Mouse (Mus musculus): ENCODE results near the gene Angptl4. TPM values are rescaled to one million over a fixed set of nuclear protein-coding genes. Genes with fewer than 3 reads are reported as not detected.
A peak's percentile ranks its signal among the peaks of the same experiment; 100 is the strongest.

Angptl4 gene
- polyA plus RNA-seq, 1 experiment from 2014 or later: 21.0 TPM

DNA sequence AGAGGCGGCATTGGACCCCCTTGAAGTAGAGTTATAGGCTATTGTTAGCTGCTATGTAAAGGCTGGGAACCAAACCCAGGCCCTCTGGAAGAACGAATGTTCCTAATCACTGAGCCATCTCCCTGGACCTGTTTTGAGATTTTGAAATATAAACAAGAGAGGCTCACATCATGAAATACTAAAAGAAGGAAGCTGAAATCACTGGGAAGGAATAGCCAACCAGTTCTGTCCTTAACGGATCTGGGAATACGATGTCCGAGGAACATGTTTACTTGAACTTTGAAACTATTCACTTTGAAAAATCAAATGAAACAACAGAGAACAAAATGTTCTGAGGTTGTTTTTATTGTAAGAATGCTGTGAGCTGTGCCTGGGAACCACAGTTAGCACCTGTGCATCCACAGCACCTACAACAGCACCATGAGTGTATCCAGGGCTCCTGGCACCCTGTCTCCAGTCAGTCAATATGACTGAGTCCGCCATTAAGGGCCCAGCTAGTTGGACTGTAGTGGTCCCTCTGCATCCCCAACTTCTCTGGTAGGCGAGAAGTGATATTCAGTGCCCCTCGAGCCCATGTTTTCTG is 7.0 kb downstream of the Angptl4 start:
- no peak overlapping the region for H3K9ac ChIP-seq
- H3K27ac ChIP-seq: no peak overlapping the region
- no peaks in the 10 kb centered on the region for H3K9me3 ChIP-seq (replicated peaks)
- H3K36me3 ChIP-seq: peaks cover 49% of the 10 kb centered on the region
- 80% methylated on average over 8 of the region's 8 CpGs for WGBS (ENCODE audit: insufficient replicate concordance)
- no peak for ATAC-seq
- peaks cover 15% of the 10 kb centered on the region for H3K4me1 ChIP-seq
- H3K27me3 ChIP-seq (replicated peaks): peaks cover 6% of the 10 kb centered on the region; the same call in 1 of the 2 replicates
- no peak overlapping the region for H3K4me3 ChIP-seq
- H3K4me2 ChIP-seq: no peak overlapping the region

DNA sequence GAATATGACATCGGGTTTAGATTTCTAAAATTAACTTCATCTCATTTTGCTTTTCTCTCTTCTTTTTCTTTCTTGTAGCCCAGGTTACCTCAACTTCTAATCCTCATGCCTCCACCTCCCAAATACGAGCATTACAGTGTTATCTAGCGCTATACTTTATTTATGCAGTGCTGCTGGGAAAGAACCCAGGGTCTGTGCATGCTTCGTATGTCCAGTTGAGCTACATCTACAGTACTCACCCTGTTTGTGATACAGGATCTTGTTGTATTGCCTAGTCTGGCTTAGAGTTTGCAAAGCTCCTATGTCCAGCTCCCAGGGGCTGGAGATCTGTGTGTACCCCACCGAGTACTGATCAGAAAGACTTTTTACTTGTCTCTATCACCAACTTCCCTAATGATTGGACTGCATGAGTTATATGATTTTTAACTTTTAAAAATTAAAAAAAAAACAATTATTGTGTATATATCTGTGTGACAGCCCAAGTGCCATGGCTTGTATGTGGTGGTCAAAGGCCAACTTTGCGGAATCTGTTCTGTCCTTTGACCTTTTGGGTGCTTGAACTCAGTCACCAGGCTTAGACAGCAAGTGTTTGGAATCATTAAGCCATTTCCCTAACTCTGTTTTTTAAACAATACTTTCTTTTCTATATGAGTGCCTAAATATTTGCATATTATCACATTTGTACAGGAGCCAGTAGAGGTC is 7.6 kb downstream of the Angptl4 start:
- Histone ChIP-seq H3K4me3 (no peak overlapping the region), H3K4me1 (peaks cover 8% of the 10 kb centered on the region), H3K4me2 (no peak overlapping the region), H3K36me3 (peaks cover 49% of the 10 kb centered on the region), H3K27me3 (replicated peaks) (peaks cover 6% of the 10 kb centered on the region; the same call in 1 of the 2 replicates), H3K27ac (no peak overlapping the region), H3K9ac (no peak overlapping the region), H3K9me3 (replicated peaks) (no peaks in the 10 kb centered on the region)
- 77% methylated on average over 6 of the region's 6 CpGs for WGBS (ENCODE audit: insufficient replicate concordance)
- ATAC-seq: no peak

DNA sequence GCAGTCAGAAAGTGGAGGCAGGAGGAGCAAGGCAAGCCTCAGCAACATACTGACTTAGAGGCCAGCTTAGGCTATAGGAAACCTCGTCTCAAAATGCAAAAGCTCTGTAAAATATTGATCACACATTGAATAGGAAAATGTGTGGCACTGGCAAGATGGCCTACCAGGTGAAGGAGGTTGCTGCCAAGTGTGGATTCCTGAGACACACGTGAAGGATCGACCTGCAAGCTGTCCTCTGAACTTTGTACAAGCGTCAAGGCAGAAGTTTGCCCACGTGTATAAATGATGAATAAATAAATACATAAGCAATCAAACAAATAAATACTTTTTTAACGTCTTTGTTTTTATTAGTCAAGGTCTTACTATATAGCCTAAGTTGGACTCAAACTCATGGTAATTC is 8.2 kb downstream of the Angptl4 start:
- no peak for ATAC-seq
- no peak overlapping the region for H3K27ac ChIP-seq
- peaks cover 3% of the 10 kb centered on the region for H3K4me1 ChIP-seq
- H3K9me3 ChIP-seq (replicated peaks): no peaks in the 10 kb centered on the region
- H3K4me3 ChIP-seq: no peak overlapping the region
- peaks cover 6% of the 10 kb centered on the region; the same call in 1 of the 2 replicates for H3K27me3 ChIP-seq (replicated peaks)
- H3K4me2 ChIP-seq: no peak overlapping the region
- 81% methylated on average over 6 of the region's 6 CpGs for WGBS (ENCODE audit: insufficient replicate concordance)
- no peak overlapping the region for H3K9ac ChIP-seq
- peaks cover 43% of the 10 kb centered on the region for H3K36me3 ChIP-seq

DNA sequence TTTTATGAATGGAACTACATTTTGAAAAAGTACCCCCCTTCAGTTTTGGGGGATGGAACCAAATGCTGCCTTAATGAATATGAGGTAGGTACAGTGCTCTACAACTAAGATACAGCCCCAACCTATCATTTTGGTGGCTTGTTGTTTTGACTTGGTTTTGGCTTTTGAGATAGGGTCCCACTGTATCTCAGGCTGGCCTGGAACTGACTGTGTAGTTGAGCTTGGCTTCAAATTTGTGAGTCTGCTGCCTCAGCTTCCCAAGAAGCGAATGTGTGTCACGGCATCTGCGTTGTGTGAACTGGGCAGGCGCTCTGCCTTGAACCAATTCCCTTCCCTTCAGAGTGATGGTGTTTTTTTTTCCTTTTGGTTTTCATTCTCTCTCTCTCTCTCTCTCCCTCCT is 10.0 kb downstream of the Angptl4 start:
- peaks cover 2% of the 10 kb centered on the region for H3K4me1 ChIP-seq

DNA sequence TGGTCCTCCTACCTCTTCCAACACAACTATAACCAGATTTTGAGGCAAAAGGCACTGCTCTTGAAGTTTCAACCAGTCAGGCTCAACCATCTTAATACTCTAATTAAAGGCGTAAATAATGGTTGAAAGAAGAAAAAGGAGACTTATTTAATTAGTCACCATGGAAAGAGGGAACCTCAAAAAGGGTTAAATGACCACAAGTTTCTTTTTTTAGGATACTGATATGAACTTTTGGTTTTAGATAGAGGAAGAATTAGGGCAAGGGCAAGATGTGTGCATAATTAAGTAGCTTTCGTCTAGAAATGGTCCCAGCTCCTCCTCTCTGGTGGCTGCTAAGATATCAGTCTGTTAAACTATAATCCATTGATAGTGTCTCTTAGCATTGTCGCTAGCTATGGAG is 15.2 kb downstream of the Angptl4 start:
- 46% methylated on average over 3 of the region's 3 CpGs for WGBS (ENCODE audit: insufficient replicate concordance)
- no peak for ATAC-seq

More for the DNA sequence above, 10.0 kb downstream of the Angptl4 start:
- no peak overlapping the region for H3K9ac ChIP-seq
- H3K36me3 ChIP-seq: peaks cover 25% of the 10 kb centered on the region
- H3K4me3 ChIP-seq: no peak overlapping the region
- 76% methylated on average over 4 of the region's 4 CpGs for WGBS (ENCODE audit: insufficient replicate concordance)
- no peak for ATAC-seq
- no peaks in the 10 kb centered on the region for H3K9me3 ChIP-seq (replicated peaks)
- peaks cover 6% of the 10 kb centered on the region for H3K27me3 ChIP-seq (replicated peaks)
- H3K27ac ChIP-seq: no peak overlapping the region
- no peak overlapping the region for H3K4me2 ChIP-seq

DNA sequence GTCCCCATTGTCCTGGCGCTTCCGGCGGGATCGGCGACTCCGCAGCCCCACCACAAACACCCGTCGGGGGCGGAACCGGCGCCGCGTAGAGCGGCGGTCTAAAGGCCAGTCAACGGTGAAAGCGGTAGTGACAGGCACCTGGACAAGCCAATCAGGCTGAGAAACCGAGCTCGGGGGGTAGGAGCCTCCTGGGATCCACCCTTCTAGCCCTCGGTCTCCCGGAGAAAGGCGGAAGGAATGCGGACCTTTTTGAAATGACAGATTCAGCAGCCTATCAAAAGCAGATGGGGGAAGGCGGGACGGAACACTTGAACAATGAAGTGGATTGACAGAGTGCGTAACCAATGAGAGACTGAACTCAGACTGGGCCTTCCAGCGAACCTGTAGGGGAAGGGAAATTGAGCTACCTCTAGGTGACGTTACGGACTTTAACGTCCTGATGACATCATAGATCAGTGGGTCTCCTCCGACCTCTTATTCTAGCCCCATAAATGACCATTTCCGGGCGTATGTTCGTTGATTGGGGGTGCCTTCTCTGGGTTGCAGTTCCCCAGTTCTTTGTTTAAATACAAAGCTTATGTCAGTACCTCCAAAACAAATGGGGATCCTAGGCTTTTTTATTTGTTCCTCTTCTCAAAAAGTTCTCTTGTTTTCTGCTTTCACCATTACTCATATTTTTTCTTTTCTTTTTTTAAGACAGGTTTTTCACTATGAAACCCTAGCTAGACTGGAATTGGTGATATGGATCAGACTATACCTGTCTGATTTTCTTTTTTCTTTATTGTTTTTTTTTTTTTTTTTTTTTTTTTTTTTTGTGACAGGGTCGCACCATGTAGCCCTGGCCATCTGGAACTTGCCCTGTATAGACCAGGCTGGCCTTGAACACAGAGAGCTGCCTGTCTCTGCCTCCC is 21.1 kb downstream of the Angptl4 start, which contains the start of gene Rab11b:
Rab11b (minus strand) TSS at position 276 of the 911 bp plus-strand sequence.
- H3K4me2 ChIP-seq: peak within 1 kb of the TSS; percentile 82
- H3K4me1 ChIP-seq: peaks cover 46% of the 10 kb centered on the region
- WGBS (ENCODE audit: insufficient replicate concordance): 2% methylated on average over 35 of the region's 35 CpGs
- H3K27ac ChIP-seq: peak within 1 kb of the TSS; percentile 100
- peaks cover 29% of the 10 kb centered on the region for H3K36me3 ChIP-seq
- H3K27me3 ChIP-seq (replicated peaks): no peaks in the 10 kb centered on the region
- peak within 1 kb of the TSS; percentile 96 for H3K9ac ChIP-seq
- ATAC-seq: peak; percentile 98
- no peaks in the 10 kb centered on the region for H3K9me3 ChIP-seq (replicated peaks)
- H3K4me3 ChIP-seq: peak within 1 kb of the TSS; percentile 87

More for the DNA sequence above, 15.2 kb downstream of the Angptl4 start:
- Histone ChIP-seq H3K4me1 (peaks cover 3% of the 10 kb centered on the region; the same call in 1 of the 2 replicates), H3K36me3 (no peaks in the 10 kb centered on the region), H3K27me3 (replicated peaks) (peaks cover 5% of the 10 kb centered on the region), H3K4me2 (no peak overlapping the region), H3K9me3 (replicated peaks) (no peaks in the 10 kb centered on the region), H3K4me3 (no peak overlapping the region), H3K27ac (no peak overlapping the region), H3K9ac (no peak overlapping the region)

DNA sequence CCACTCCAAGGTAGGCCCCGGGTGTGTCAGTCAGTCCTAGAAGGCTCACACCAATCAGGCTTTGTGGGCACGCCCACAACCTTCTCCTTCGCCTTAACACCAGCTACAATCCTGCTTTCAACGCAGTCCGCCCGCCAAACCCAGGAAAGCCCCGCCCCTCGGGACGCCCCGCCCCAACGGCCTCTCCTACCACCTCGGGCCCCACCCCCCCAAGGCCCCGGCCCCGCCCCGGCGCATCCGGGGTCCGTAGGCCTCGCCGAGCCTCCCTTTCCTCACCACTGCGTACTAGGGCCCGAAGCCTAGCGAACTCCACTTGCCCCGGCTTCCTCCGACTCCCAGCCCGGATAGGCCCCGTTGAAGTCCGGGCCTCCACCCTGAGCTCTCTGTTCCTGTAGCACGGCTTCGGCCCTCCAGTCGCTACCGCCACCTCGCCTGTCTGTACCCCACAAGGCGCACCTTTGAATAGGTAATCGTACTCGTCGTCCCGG is 21.8 kb downstream of the Angptl4 start:
- Histone ChIP-seq H3K4me2 (peak overlapping the region; percentile 82), H3K4me3 (peak overlapping the region; percentile 87), H3K4me1 (peaks cover 51% of the 10 kb centered on the region), H3K9me3 (replicated peaks) (no peaks in the 10 kb centered on the region), H3K9ac (peak overlapping the region; percentile 96), H3K36me3 (peaks cover 33% of the 10 kb centered on the region), H3K27me3 (replicated peaks) (no peaks in the 10 kb centered on the region), H3K27ac (peak overlapping the region; percentile 100)
- ATAC-seq: peak; percentile 78
- under 1% methylated on average over 38 of the region's 38 CpGs for WGBS (ENCODE audit: insufficient replicate concordance)

DNA sequence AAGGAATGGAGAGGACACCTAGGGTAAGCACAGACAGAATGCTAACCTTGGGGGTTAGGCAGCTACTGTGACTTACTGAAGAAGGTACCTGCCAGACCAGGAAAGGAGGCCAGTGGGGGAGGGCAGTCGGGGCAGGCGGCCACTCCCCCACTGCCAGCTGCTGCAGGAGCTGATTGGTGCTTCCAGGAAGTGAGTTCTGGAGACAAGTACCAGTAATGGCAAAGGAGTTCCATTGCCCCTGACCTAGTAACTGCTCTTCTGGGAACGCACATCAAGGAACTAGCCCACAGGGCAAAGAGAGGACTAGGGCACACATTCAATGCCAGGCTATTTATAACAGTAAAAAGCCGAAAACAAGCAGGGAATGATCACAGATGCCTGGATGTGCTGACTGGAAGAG is 24.4 kb downstream of the Angptl4 start:
- Histone ChIP-seq H3K4me1 (peaks cover 68% of the 10 kb centered on the region), H3K4me2 (peak overlapping the region; percentile 17), H3K9me3 (replicated peaks) (no peaks in the 10 kb centered on the region), H3K27ac (peak overlapping the region; percentile 46; the same call in 1 of the 2 replicates), H3K9ac (peak overlapping the region; percentile 35; the same call in 1 of the 2 replicates), H3K36me3 (peaks cover 54% of the 10 kb centered on the region), H3K4me3 (no peak overlapping the region), H3K27me3 (replicated peaks) (no peaks in the 10 kb centered on the region)
- ATAC-seq: no peak
- WGBS (ENCODE audit: insufficient replicate concordance): 49% methylated on average over 4 of the region's 4 CpGs

DNA sequence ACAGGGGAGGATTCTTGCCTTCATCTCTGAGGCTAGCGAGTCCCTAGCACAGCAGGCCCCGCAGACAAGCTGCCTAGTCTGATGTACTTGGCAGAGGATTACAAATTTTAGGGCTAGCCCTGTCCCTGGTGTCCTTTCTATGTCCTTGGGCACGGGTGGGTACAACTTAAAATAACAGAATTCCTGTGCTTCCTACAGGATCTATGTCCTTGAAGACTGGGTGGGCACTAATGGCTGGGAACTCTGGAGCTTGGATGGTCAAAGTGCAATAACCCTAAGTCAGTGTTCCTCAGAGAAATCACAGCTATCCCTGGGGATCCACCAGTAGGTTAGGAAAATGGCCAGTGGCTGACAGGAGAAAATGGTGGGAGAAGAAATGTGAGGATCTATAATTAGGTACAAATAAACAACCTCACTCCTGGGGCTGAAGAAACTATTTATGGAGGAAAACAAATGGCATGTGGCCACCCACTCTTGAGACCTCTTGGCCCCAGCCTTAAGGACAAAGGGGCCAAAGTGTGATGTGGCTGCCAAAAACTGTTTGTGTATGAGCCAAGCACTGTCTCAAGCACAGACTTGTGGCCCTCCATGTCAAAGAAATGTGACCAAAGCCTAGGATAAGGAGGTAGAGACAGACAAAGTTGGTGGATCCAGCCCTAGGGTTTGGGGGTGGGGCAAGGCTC is 25.4 kb downstream of the Angptl4 start:
- H3K27me3 ChIP-seq (replicated peaks): no peaks in the 10 kb centered on the region
- no peak overlapping the region for H3K4me3 ChIP-seq
- ATAC-seq: no peak
- H3K27ac ChIP-seq: no peak overlapping the region
- WGBS (ENCODE audit: insufficient replicate concordance): 88% methylated on average over 3 of the region's 3 CpGs
- no peak overlapping the region for H3K9ac ChIP-seq
- H3K36me3 ChIP-seq: peaks cover 60% of the 10 kb centered on the region
- H3K4me1 ChIP-seq: peaks cover 73% of the 10 kb centered on the region
- H3K4me2 ChIP-seq: no peak overlapping the region
- no peaks in the 10 kb centered on the region for H3K9me3 ChIP-seq (replicated peaks)

DNA sequence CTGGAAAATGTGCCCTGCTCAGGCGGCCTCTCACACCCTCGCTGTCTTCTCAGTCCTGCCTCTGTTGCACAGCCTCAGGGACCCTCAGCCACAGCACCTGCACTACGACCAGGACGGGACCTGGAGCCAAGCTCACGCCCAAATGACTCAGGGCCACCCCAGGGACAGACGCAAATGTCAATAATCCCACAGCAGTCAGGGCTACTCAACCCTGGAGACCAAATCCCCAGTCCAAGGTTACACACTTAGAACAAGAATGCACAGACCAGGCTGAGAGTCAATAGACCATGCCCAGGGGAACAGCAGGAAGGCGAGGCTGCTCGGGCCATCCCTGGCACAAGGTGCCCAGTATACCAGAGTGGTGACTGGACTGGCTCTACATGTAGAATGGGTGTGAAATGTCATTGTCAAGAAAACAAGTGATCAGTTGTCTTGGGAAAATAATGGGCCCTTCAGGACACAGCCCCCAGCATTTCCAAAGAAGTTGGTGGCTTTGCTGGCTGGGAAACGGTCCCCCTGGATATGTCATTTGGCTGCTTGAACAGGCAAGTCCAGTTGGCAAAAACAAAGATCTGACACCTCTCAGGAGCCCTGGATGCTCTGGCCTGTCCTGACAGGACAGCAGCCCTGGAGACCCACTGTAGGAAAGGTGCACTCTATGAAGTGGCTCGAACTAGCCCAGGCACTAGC is 26.1 kb downstream of the Angptl4 start:
- H3K27me3 ChIP-seq (replicated peaks): no peaks in the 10 kb centered on the region
- H3K9ac ChIP-seq: no peak overlapping the region
- H3K4me2 ChIP-seq: no peak overlapping the region
- peaks cover 73% of the 10 kb centered on the region for H3K4me1 ChIP-seq
- H3K4me3 ChIP-seq: no peak overlapping the region
- no peak overlapping the region for H3K27ac ChIP-seq
- WGBS (ENCODE audit: insufficient replicate concordance): 85% methylated on average over 10 of the region's 10 CpGs
- H3K36me3 ChIP-seq: peaks cover 67% of the 10 kb centered on the region
- H3K9me3 ChIP-seq (replicated peaks): no peaks in the 10 kb centered on the region
- ATAC-seq: no peak

DNA sequence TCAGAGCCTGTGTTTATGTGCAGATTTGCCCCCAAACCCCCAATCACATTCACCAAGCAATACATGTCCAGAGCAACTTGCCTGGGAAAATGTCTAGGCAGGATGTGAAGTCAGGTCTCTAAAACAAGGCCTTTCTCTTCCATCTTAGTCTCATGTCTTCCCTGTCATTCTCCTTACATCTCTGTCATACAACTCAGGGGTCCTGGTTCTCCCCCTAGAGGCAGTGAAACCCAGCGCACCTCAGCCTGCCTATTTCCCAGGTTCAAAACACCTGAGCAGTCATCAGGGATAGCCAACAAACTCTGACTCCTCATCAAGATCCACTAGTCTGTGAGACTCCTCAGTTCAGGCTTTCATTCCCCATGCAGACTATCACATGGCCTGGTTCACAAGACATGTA is 27.0 kb downstream of the Angptl4 start:
- Histone ChIP-seq H3K9ac (0 out of 2 replicates have a peak overlapping the region, but pooled peaks have one; percentile 3), H3K4me3 (no peak overlapping the region), H3K27me3 (replicated peaks) (no peaks in the 10 kb centered on the region), H3K4me2 (no peak overlapping the region), H3K9me3 (replicated peaks) (no peaks in the 10 kb centered on the region), H3K4me1 (peaks cover 73% of the 10 kb centered on the region), H3K36me3 (peaks cover 76% of the 10 kb centered on the region), H3K27ac (no peak overlapping the region)
- WGBS (ENCODE audit: insufficient replicate concordance): 90% methylated on average over 1 of the region's 1 CpGs
- no peak for ATAC-seq

Measured in liver, embryonic 12.5 days (tissue).